Mouse (Mus musculus) liver, embryonic 14.5 days (tissue): Measurements from ENCODE around the gene Tec. TPM values are rescaled to one million over a fixed set of nuclear protein-coding genes. Genes with fewer than 3 reads are reported as not detected.

Experiments
- ATAC-seq: fragments of 200-750 bp; cut with Nextera tagmentation; 2 replicates; pipeline ENCODE4 v1.8.0; 2017; ENCODE audit warnings: moderate number of reproducible peaks, mild to moderate bottlenecking, moderate library complexity; ENCODE audit not compliant: insufficient read depth
- DNase-seq, 3 experiments: peaks; one replicate each; pipeline ENCODE4 v3.0.0-alpha.2; 2012 to 2013; ENCODE audit warnings: low read depth in 3 of 3, low spot score in 3 of 3
- H3K27ac ChIP-seq: fragments of 300-500 bp; sonication (generic); 2 replicates; pipeline ENCODE4 v1.5.1; 2014; ENCODE audit warnings: moderate library complexity, mild to moderate bottlenecking, control low read depth, inconsistent platforms
- H3K27me3 ChIP-seq: fragments of 300-500 bp; sonication (generic); 2 replicates; pipeline ENCODE4 v1.6.1; 2014; ENCODE audit warnings: mild to moderate bottlenecking, low read length, moderate library complexity; ENCODE audit not compliant: control insufficient read depth, insufficient read depth
- H3K36me3 ChIP-seq: fragments of 300-500 bp; sonication (generic); replicated peaks from 2 replicates; pipeline ENCODE4 v1.6.1; 2014; ENCODE audit warnings: low read depth; ENCODE audit not compliant: control insufficient read depth, insufficient read depth
- H3K4me1 ChIP-seq, 2 experiments: fragments of 200-500 bp in 1 of 2; fragments of 300-500 bp in 1 of 2; sonication (generic) in 1 of 2; replicated peaks; 2 replicates each; pipeline ENCODE4 v1.6.1; 2012 to 2014; ENCODE audit warnings: antibody characterized with exemption in 1 of 2, inconsistent platforms in 1 of 2, low read length in 1 of 2; ENCODE audit not compliant: control insufficient read depth in 2 of 2, insufficient read depth in 2 of 2
- H3K4me2 ChIP-seq: fragments of 300-500 bp; sonication (generic); 2 replicates; pipeline ENCODE4 v1.6.1; 2014; ENCODE audit warnings: low read depth, mild to moderate bottlenecking, control low read depth, moderate library complexity
- H3K4me3 ChIP-seq, 2 experiments: fragments of 200-500 bp in 1 of 2; fragments of 300-500 bp in 1 of 2; sonication (generic) in 1 of 2; 2 replicates each; pipeline ENCODE4 v1.5.1; 2012 to 2014; ENCODE audit warnings: low read depth in 2 of 2, low read length in 2 of 2, mild to moderate bottlenecking in 2 of 2, control low read depth in 1 of 2, inconsistent platforms in 1 of 2, moderate library complexity in 1 of 2; ENCODE audit not compliant: insufficient read depth in 1 of 2
- H3K9ac ChIP-seq: fragments of 300-500 bp; sonication (generic); replicated peaks from 2 replicates; pipeline ENCODE4 v1.6.1; 2014; ENCODE audit warnings: mild to moderate bottlenecking, control low read depth, moderate library complexity
- H3K9me3 ChIP-seq: fragments of 300-500 bp; sonication (generic); 2 replicates; pipeline ENCODE4 v1.6.1; 2016; ENCODE audit warnings: low read length, mixed read lengths; ENCODE audit not compliant: control insufficient read depth
- CTCF ChIP-seq: IDR thresholded peaks from 2 replicates; pipeline ENCODE4 v1.5.1; 2016; ENCODE audit warnings: antibody characterized with exemption, low read depth, control low read depth
- EP300 ChIP-seq: IDR thresholded peaks from 2 replicates; pipeline ENCODE4 v1.6.1; 2016; ENCODE audit warnings: antibody characterized with exemption, low read depth
- WGBS: fragments of 180-500 bp; shearing (Covaris S2); extraction: QIAGEN DNeasy Blood & Tissue Kit; methylation state at CpG from one replicate; pipeline ENCODE4 v1.1.7; 2014; ENCODE audit not compliant: insufficient replicate concordance; 5-methylcytosine and 5-hydroxymethylcytosine counted together
- polyA plus RNA-seq, 2 experiments: library from polyadenylated mRNA; depleted of rRNA in 1 of 2; stranded (reverse) in 1 of 2; unstranded in 1 of 2; fragments of >200 nt; fragmentation: Nextera tagmentation in 1 of 2; extraction: Ambion mirVana in 1 of 2; gene quantifications; 2 replicates each; pipeline versions ENCODE4 v1.2.1 to v1.2.3; 2012 to 2014

Tec gene
- polyA plus RNA-seq, 2 experiments: 1.9 to 3.3 TPM

DNA sequence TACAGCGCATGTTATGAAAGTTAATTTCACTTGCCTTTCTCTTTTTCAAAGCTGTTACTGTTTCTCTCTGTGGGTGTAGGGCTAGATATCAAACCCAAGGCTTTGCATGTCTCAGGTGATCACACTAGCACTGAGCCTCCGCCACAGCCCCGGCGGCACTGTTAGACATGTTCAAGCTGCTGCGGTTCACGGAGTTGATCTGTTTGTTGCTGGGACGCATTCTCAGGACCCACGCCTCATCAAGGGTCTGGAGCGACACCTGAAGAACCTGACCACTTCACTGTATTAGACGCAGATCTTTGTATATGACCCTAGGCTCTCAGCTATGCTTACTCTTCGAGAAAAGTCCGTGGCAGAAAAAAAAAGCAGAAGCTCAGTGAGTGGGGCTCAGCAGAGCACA is 10.0 kb downstream of the Tec start:
- no peaks in the 10 kb centered on the region for H3K36me3 ChIP-seq
- H3K9me3 ChIP-seq: no peaks in the 10 kb centered on the region
- no peak overlapping the region for H3K27ac ChIP-seq
- no peaks in the 10 kb centered on the region for H3K27me3 ChIP-seq
- DNase-seq (no peak), ATAC-seq (no peak)
- no peak overlapping the region for H3K4me2 ChIP-seq
- 73% methylated on average over 12 of the region's 12 CpGs for WGBS
- H3K4me1 ChIP-seq: peaks cover 0 to 11% of the 10 kb centered on the region in 2 experiments; a peak in 2 of 4 replicates
- H3K9ac ChIP-seq: no peak overlapping the region
- TF ChIP-seq EP300 (no peak), CTCF (no peak)
- H3K4me3 ChIP-seq: no peak overlapping the region

DNA sequence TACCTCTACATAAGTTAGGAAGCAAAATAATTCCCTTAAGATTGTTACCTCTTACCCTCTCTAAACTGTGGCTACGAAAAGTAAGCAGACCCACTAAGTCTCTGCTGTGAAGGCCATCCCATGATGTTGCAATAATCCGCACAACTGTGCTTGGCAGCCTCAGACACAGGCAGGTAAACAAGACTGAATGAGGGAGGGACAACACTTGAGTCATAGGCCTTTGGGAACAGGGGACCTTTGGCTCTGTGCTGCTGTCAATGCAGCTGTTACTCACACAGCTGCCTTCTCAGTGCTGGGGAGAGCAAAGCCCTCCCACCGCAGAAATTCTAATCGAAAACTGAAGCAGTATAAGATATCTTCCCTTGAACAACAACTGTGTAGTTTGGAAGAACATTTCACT is 10.5 kb downstream of the Tec start:
- DNase-seq (peak in 1 of 3 experiments; percentile 20), ATAC-seq (peak; percentile 57; the same call in 1 of the 2 replicates)
- no peaks in the 10 kb centered on the region for H3K9me3 ChIP-seq
- H3K4me3 ChIP-seq: no peak overlapping the region
- TF ChIP-seq CTCF: no peak
- no peak for TF ChIP-seq EP300
- 60% methylated on average over 4 of the region's 4 CpGs for WGBS
- no peak overlapping the region for H3K27ac ChIP-seq
- H3K27me3 ChIP-seq: no peaks in the 10 kb centered on the region
- H3K4me2 ChIP-seq: no peak overlapping the region
- peaks cover 0 to 11% of the 10 kb centered on the region in 2 experiments; a peak in 2 of 4 replicates for H3K4me1 ChIP-seq
- no peak overlapping the region for H3K9ac ChIP-seq
- no peaks in the 10 kb centered on the region for H3K36me3 ChIP-seq

DNA sequence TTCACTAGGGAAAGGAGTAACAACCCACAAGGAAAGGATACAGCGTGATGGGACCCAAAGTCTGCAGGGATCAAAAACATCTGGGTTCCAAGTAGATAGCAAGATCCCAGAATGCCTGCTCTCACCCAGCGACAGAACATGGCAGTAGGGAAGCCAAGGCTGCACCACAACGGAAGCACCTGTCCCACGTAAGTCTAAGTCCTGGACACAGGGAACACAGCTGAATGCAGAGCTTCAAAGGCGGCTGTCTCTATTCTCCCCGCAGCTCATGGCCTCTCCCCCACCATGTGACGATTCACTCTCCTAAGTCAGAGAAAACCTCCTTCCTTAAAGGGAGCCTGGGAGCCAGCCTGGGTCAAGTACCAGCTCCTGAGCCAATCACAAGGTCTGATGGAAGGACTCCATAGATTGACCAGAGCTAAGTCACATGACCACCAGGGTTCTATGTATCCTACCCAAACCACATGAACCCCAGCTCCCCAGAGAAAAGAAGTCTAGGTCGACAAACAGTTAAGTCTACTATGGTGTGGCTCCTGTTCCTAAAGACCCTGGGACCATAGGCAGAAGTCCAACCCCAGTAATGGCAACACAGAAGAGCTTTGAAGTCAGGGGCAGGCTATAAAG is 11.9 kb downstream of the Tec start:
- H3K27ac ChIP-seq: no peak overlapping the region
- DNase-seq (no peak), ATAC-seq (no peak)
- no peaks in the 10 kb centered on the region for H3K9me3 ChIP-seq
- H3K27me3 ChIP-seq: no peaks in the 10 kb centered on the region
- H3K4me1 ChIP-seq: peaks cover 6 to 22% of the 10 kb centered on the region in 2 experiments
- H3K4me3 ChIP-seq: no peak overlapping the region
- no peak overlapping the region for H3K4me2 ChIP-seq
- no peaks in the 10 kb centered on the region for H3K36me3 ChIP-seq
- no peak for TF ChIP-seq CTCF
- TF ChIP-seq EP300: no peak
- H3K9ac ChIP-seq: no peak overlapping the region
- 77% methylated on average over 8 of the region's 8 CpGs for WGBS

DNA sequence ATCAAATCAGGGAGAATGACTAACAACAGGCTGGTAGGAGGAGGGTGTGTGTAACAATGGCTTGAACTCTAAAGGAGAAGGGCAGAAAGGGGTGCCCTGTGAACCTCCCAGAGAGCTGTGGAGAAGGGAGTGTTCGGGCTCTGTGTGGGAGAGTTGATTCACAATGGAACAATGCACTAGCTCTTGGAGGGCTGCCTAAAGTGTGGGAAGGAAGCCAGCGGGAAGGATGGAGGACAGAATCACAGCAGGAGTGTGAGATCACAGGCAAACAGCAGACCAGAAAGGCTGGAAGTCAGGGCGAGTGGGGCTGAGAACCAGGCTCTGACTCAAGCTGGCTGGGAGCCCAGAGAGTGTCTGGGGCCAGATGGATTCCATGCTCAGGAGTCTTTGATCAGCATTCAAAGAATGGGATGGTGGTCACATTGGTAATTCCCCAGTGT is 12.6 kb downstream of the Tec start:
- H3K4me2 ChIP-seq: no peak overlapping the region
- no peak overlapping the region for H3K27ac ChIP-seq
- ATAC-seq (no peak), DNase-seq (no peak)
- TF ChIP-seq EP300 (no peak), CTCF (no peak)
- WGBS: 57% methylated on average over 3 of the region's 3 CpGs
- no peaks in the 10 kb centered on the region for H3K27me3 ChIP-seq
- no peaks in the 10 kb centered on the region for H3K36me3 ChIP-seq
- H3K9me3 ChIP-seq: no peaks in the 10 kb centered on the region
- no peak overlapping the region for H3K4me3 ChIP-seq
- H3K4me1 ChIP-seq: peaks cover 11 to 28% of the 10 kb centered on the region in 2 experiments
- H3K9ac ChIP-seq: no peak overlapping the region

DNA sequence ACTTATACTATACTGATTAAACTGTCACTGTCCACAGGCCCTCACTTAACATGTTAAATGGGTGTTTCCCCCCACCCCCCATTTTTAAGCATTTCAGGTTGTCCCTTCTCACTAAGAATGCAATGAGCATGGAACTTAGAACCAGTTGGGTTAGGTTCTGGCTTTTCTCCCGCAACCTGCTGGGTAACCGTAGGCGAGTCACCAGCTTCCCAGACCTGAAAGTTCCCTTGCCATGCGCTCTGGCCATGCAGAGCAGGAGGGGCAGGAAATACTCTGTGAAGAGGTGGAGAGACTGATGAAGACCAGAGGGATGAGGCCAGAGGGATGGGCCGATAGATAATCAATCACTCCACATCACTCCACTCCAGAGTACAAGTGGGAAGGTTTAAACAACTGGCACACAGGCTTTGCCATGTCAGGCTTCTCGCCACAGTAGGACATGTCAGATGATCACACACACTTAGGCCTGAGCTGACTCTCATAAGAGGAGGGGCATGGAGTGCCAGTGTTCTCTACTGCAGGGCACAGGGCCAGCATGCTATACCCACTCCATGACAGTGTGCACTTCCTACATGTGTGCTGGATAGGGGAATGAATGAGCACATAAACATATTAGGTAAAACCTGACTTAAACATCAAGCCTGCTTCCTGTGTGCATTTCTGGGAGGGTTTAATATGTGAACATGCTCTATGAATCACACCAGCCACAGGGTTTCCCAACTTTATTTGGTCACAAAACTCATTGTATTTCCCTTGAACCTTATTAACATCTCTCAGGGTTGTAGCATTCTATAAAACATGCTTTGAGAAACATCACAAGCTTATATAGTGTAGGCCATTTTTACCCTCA is 13.9 kb downstream of the Tec start:
- H3K4me3 ChIP-seq: no peak overlapping the region
- no peak overlapping the region for H3K9ac ChIP-seq
- no peaks in the 10 kb centered on the region for H3K36me3 ChIP-seq
- peaks cover 11 to 39% of the 10 kb centered on the region in 2 experiments for H3K4me1 ChIP-seq
- H3K27me3 ChIP-seq: no peaks in the 10 kb centered on the region
- no peak for TF ChIP-seq EP300
- TF ChIP-seq CTCF: no peak
- no peaks in the 10 kb centered on the region for H3K9me3 ChIP-seq
- ATAC-seq: no peak
- H3K4me2 ChIP-seq: no peak overlapping the region
- WGBS: 65% methylated on average over 6 of the region's 6 CpGs
- DNase-seq: no peak
- no peak overlapping the region for H3K27ac ChIP-seq
